Mouse (Mus musculus) liver, adult 2 months (tissue): ENCODE data around the gene Keap1. TPM values are rescaled to one million over a fixed set of nuclear protein-coding genes. Genes with fewer than 3 reads are reported as not detected.
A peak's percentile ranks its signal among the peaks of the same experiment; 100 is the strongest.

Source experiments
- DNase-seq: peaks from one replicate; pipeline ENCODE4 v3.0.0-alpha.2; 2011; ENCODE audit warnings: low read depth, low spot score; ENCODE audit errors: extremely low read depth
- H3K27ac ChIP-seq: fragments of 200-500 bp; replicated peaks from 2 replicates; pipeline ENCODE4 v1.5.1; 2012; ENCODE audit warnings: low read depth, mild to moderate bottlenecking, control low read depth, inconsistent platforms, low read length; ENCODE audit not compliant: insufficient read depth
- H3K27me3 ChIP-seq: fragments of 200-500 bp; 2 replicates; pipeline ENCODE4 v1.6.1; 2012; ENCODE audit warnings: mild to moderate bottlenecking, moderate library complexity, low read length, inconsistent platforms; ENCODE audit not compliant: control insufficient read depth, insufficient read depth
- H3K36me3 ChIP-seq: fragments of 200-500 bp; 2 replicates; pipeline ENCODE4 v1.6.1; 2012; ENCODE audit warnings: low read length, inconsistent platforms; ENCODE audit not compliant: control insufficient read depth, insufficient read depth
- H3K4me1 ChIP-seq: fragments of 200-500 bp; 2 replicates; pipeline ENCODE4 v1.6.1; 2011; ENCODE audit warnings: low read length; ENCODE audit not compliant: control insufficient read depth, insufficient read depth
- H3K4me3 ChIP-seq: fragments of 200-500 bp; 2 replicates; pipeline ENCODE4 v1.5.1; 2011; ENCODE audit warnings: low read depth, mild to moderate bottlenecking, control low read depth, low read length, moderate library complexity; ENCODE audit not compliant: insufficient read depth
- H3K79me2 ChIP-seq: fragments of 200-500 bp; 2 replicates; pipeline ENCODE4 v1.6.1; 2012; ENCODE audit warnings: inconsistent platforms, mild to moderate bottlenecking, low read length, moderate library complexity; ENCODE audit not compliant: control insufficient read depth, insufficient read depth
- H3K9ac ChIP-seq: fragments of 200-500 bp; 2 replicates; pipeline ENCODE4 v1.6.1; 2012; ENCODE audit warnings: low read depth, mild to moderate bottlenecking, control low read depth, inconsistent platforms, low read length
- CTCF ChIP-seq: fragments of 200-500 bp; IDR thresholded peaks from 2 replicates; pipeline ENCODE4 v1.5.1; 2011; ENCODE audit warnings: low read depth, low read length, control low read depth
- POLR2A ChIP-seq: fragments of 200-500 bp; IDR thresholded peaks from 2 replicates; pipeline ENCODE4 v1.6.1; 2011; ENCODE audit warnings: low read length, control low read depth; ENCODE audit not compliant: insufficient read depth; ENCODE audit errors: extremely low read depth
- WGBS: fragments of 180-500 bp; shearing (Covaris S2); methylation state at CpG from one replicate; pipeline ENCODE4 v1.1.7; 2018; 5-methylcytosine and 5-hydroxymethylcytosine counted together
- polyA plus RNA-seq: library from polyadenylated mRNA; depleted of rRNA; stranded (reverse); fragments of >200 nt; gene quantifications from 2 replicates; pipeline ENCODE4 v1.2.3, GENCODE M21; 2012
- total RNA-seq: library from RNA; depleted of rRNA; stranded (reverse); fragments of >200 nt; gene quantifications from 2 replicates; pipeline ENCODE4 v1.2.3, GENCODE M21; 2014

The Keap1 gene
- total and polyA plus RNA-seq, 2 experiments = 29.5 to 76.4 TPM

- no peak for DNase-seq
- no peaks in the 10 kb centered on the region for H3K36me3 ChIP-seq
- H3K79me2 ChIP-seq = no peaks in the 10 kb centered on the region
- H3K27me3 ChIP-seq = no peaks in the 10 kb centered on the region
- no peak overlapping the region for H3K27ac ChIP-seq
- no peak overlapping the region for H3K9ac ChIP-seq
- no peak overlapping the region for H3K4me3 ChIP-seq
- TF ChIP-seq CTCF = no peak
- TF ChIP-seq POLR2A = no peak
- H3K4me1 ChIP-seq = peaks cover 18% of the 10 kb centered on the region
These were observed 15.5 kb upstream of the Keap1 start for GRCm38 (mm10) chr9:21254690-21255089.

- no peaks in the 10 kb centered on the region for H3K79me2 ChIP-seq
- H3K4me3 ChIP-seq = no peak overlapping the region
- TF ChIP-seq POLR2A = no peak
- no peak for TF ChIP-seq CTCF
- no peaks in the 10 kb centered on the region for H3K36me3 ChIP-seq
- no peak for DNase-seq
- peaks cover 26% of the 10 kb centered on the region for H3K4me1 ChIP-seq
- no peaks in the 10 kb centered on the region for H3K27me3 ChIP-seq
- 85% methylated on average over 13 of the region's 13 CpGs for WGBS
- H3K27ac ChIP-seq = peak overlapping the region; percentile 26
- no peak overlapping the region for H3K9ac ChIP-seq
These were observed 12.1 kb upstream of the Keap1 start for GRCm38 (mm10) chr9:21251116-21251735.

- TF ChIP-seq POLR2A = no peak
- TF ChIP-seq CTCF = no peak
- no peak overlapping the region for H3K4me3 ChIP-seq
- H3K4me1 ChIP-seq = peaks cover 26% of the 10 kb centered on the region
- H3K36me3 ChIP-seq = no peaks in the 10 kb centered on the region
- no peaks in the 10 kb centered on the region for H3K79me2 ChIP-seq
- peak overlapping the region; percentile 88 for H3K27ac ChIP-seq
- no peak overlapping the region for H3K9ac ChIP-seq
- H3K27me3 ChIP-seq = no peaks in the 10 kb centered on the region
- peak; percentile 96 for DNase-seq
- WGBS = 17% methylated on average over 2 of the region's 2 CpGs
These were observed 11.3 kb upstream of the Keap1 start for GRCm38 (mm10) chr9:21250509-21250908.

GRCm38 (mm10) chr9:21249629-21250508 lies 10.7 kb upstream of the Keap1 start:
- 33% methylated on average over 17 of the region's 17 CpGs for WGBS
- H3K36me3 ChIP-seq = no peaks in the 10 kb centered on the region
- H3K4me3 ChIP-seq = no peak overlapping the region
- no peak overlapping the region for H3K9ac ChIP-seq
- TF ChIP-seq POLR2A (no peak), CTCF (no peak)
- no peaks in the 10 kb centered on the region for H3K27me3 ChIP-seq
- H3K27ac ChIP-seq = peak overlapping the region; percentile 88
- H3K4me1 ChIP-seq = peaks cover 22% of the 10 kb centered on the region
- H3K79me2 ChIP-seq = no peaks in the 10 kb centered on the region
- peak; percentile 88 for DNase-seq

GRCm38 (mm10) chr9:21248326-21248725 lies 9.2 kb upstream of the Keap1 start, which contains the start of gene S1pr5:
Gene S1pr5 (minus strand): TSS chr9:21248443.
- H3K4me3 ChIP-seq = peak within 1 kb of the TSS; percentile 53
- peak within 1 kb of the TSS; percentile 69 for H3K9ac ChIP-seq
- no peaks in the 10 kb centered on the region for H3K79me2 ChIP-seq
- no peak for TF ChIP-seq CTCF
- TF ChIP-seq POLR2A = peak; percentile 16; the same call in 1 of the 2 replicates
- peak within 1 kb of the TSS; percentile 73 for H3K27ac ChIP-seq
- peak; percentile 80 for DNase-seq
- peaks cover 7% of the 10 kb centered on the region for H3K27me3 ChIP-seq
- 2% methylated on average over 30 of the region's 30 CpGs for WGBS
- H3K36me3 ChIP-seq = no peaks in the 10 kb centered on the region
- H3K4me1 ChIP-seq = peaks cover 26% of the 10 kb centered on the region

- H3K4me1 ChIP-seq = peaks cover 26% of the 10 kb centered on the region
- WGBS = 88% methylated on average over 1 of the region's 1 CpGs
- no peaks in the 10 kb centered on the region for H3K79me2 ChIP-seq
- no peak for TF ChIP-seq CTCF
- no peak for TF ChIP-seq POLR2A
- no peak overlapping the region for H3K4me3 ChIP-seq
- H3K27me3 ChIP-seq = peaks cover 7% of the 10 kb centered on the region
- DNase-seq = no peak
- no peak overlapping the region for H3K9ac ChIP-seq
- H3K27ac ChIP-seq = no peak overlapping the region
- no peaks in the 10 kb centered on the region for H3K36me3 ChIP-seq
These were observed 7.2 kb upstream of the Keap1 start for GRCm38 (mm10) chr9:21246342-21246741.
